Mouse (Mus musculus) hematopoietic stem cell, adult 5-6 weeks (primary cell): ENCODE measurements at regions not wholly inside any gene's neighbourhood (a gene's known extent, or its start where the extent isn't known, plus 50 kb on each side); places are given as distances from the start of the nearest gene placed in this dataset.

Source experiments
- ATAC-seq, 2 experiments: fragments of 125-278 bp in 1 of 2; replicated peaks in 1 of 2; 2 replicates each; pipeline ENCODE4 v1.8.0; 2016 to 2017; ENCODE audit warnings: inconsistent platforms in 2 of 2, mild to moderate bottlenecking in 2 of 2, moderate number of reproducible peaks in 2 of 2, low read depth in 1 of 2, moderate TSS enrichment in 1 of 2; ENCODE audit not compliant: low FRiP score in 2 of 2, poor library complexity in 2 of 2, severe bottlenecking in 2 of 2, insufficient read depth in 1 of 2, low TSS enrichment in 1 of 2

- no peak for ATAC-seq
Measured at GRCm38 (mm10) chr4:32074399-32075296, 110.8 kb downstream of the Map3k7 start.

- ATAC-seq, result no peak
Measured at GRCm38 (mm10) chr4:32076391-32076925, 112.6 kb downstream of the Map3k7 start.

DNA sequence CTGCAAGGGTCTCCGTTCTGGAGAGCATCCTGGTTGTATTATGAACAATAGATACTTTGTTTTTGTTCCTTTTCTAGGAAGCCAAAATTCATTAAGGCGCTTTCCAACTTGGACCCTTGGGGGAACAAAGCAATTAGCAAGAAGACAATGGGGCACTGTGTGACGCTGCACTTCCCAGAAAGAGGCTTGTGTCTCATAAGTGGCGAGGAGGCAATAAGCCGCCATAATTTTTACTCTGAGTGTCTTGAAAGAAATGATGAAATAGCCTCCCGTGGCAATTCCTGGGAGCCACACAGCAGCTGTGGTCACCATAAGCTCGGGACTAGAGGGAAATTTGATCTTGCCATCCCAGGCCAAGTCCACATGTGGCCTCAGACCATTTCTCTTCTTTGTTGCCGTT, 119.6 kb downstream of the Map3k7 start:
- no peak for ATAC-seq

DNA sequence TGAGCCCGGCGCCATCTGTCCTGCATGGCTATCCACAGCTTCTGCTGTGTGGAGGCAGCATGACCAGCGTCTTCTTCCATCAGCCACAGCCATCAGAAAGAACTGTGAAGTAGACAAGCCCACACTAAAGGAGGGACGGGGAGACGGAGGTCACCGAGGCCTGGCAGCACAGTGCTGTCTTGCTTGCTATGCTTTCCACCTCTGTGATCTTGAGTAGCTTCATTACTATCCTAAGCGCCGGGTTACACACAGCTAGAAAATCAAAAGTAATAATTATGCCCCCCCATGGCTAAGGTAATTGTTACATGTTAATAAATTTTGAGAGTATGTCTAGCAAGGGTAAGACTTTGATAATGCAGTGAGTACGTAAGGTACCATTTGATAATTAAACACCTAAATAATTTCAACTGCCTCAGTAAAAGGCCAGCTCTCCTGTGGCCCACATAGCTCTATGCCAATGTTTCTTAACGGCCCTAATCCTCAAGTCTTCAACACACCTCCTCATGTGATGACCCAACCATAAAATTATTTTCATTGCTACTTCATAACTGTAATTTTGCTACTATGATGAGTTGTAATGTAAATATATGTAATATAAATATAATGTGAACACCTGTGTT, 120.5 kb downstream of the Map3k7 start:
- no peak for ATAC-seq

DNA sequence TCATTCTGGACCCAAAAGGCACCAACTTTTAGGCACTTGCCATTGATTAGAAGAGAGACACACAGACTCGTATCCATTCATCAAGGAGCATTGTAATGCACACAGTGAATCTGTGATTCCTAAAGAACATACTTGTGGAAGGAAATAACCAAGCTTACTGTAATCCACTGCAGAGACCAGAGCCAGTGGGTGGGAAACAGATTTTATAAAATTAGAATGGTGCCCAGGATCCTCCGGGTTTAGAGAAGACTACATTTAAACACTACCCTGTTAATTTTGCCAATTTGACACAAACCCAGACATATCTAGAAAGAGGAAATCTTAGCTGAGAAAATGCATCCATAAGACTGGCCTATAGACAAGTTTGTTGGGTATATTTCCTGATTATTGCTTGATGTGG, 121.1 kb downstream of the Map3k7 start:
- ATAC-seq, result no peak

- ATAC-seq, result no peak
Measured at GRCm38 (mm10) chr4:32091086-32091485, 127.2 kb downstream of the Map3k7 start.

GRCm38 (mm10) chr4:32092320-32093041, 128.6 kb downstream of the Map3k7 start:
- ATAC-seq, result no peak; a peak in 1 of 4 replicates

DNA sequence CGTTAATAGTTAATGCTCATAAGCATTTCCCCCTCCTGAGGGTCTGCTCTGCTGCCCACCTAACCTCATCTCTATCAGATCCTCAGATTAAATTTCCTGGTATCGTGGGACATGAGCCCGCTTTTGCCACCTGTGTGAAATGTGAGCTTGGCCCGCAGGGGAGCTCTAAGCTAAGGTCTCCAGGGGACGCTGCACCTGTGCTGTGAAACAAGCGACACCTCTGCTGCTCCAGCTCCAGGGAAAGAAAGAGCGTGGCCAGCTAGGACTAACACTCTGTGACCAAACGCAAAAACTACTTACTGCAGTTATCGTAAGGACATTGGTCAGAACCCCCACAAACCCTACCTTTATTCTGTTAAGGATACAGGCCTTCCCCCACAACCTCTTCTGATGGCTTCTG, 134.3 kb downstream of the Map3k7 start:
- ATAC-seq, result no peak

- ATAC-seq, result peak in 1 of 2 experiments; percentile 42; a peak in 2 of 4 replicates
Measured at GRCm38 (mm10) chr4:32101002-32101401, 137.1 kb downstream of the Map3k7 start.

GRCm38 (mm10) chr4:32106664-32107171, 131.9 kb upstream of the Bach2 start:
- no peak for ATAC-seq

DNA sequence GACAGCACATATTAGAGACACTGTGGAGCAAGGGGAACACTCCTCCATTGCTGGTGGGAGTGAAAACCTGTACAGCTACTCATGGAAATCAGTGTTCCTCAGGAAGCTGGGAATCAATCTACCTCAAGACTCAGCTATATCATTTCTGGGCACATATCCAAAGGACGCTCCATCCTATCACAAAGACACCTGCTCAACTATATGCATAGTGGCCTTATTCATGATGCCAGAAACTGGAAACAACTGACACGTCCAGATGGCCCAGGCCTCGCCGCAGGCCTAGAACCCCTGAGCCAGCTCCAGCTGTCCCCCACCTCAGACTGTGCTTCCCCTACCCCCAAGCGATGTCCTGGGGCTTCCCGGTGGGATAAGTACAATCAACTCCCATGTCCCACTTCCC, 116.3 kb upstream of the Bach2 start:
- ATAC-seq, result no peak

GRCm38 (mm10) chr4:32126828-32127227, 111.8 kb upstream of the Bach2 start:
- no peak for ATAC-seq

GRCm38 (mm10) chr4:32130594-32130993, 108.0 kb upstream of the Bach2 start:
- no peak for ATAC-seq

DNA sequence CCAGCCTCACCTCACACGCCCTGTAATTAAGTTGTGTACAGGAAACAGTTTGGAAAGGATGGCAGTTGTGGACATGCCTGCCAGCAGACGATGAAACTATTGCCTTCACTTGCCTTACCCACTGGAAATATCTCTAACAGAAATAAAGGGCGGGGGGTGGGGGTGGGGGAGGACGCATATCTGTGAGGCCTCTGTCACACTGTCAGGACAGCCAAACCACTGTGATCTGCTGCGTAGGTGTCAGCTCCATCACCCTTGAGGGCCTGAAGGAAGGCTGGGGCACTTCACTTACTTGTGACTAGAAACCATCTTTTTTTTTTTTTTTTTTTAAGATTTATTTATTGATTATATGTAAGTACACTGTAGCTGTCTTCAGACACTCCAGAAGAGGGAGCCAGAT, 106.8 kb upstream of the Bach2 start:
- ATAC-seq, result no peak

- ATAC-seq, result no peak
Measured at GRCm38 (mm10) chr4:32136151-32136550, 102.5 kb upstream of the Bach2 start.

GRCm38 (mm10) chr4:32137243-32137642, 101.4 kb upstream of the Bach2 start:
- ATAC-seq, result peak; percentile 65 to 79

- ATAC-seq, result no peak
Measured at GRCm38 (mm10) chr4:32137966-32138365, 100.6 kb upstream of the Bach2 start.

DNA sequence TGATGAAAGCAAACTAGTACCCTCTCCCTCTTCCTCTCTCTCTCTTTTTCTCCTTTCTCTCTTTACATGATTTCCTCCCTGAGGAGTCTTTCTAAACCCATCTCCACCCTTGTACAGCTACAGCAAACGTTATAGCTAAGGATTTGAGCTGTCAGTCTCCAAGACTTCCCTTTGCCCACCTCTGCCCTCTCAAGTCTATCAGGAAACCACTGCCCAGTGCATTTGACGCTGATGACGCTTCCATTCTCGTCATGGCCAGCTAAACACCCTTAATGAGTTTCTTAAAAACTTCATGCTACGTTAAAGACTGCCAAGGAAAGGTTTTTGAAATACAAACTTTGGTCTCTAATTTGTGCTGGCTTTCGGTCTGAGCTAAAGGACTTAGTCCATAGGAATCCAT, 99.0 kb upstream of the Bach2 start:
- ATAC-seq, result no peak
